Mouse (Mus musculus) cerebellum, adult 2 months (tissue): ENCODE data around the gene Epha2.

Experiments
- CTCF ChIP-seq: fragments of 200-500 bp; IDR thresholded peaks from 2 replicates; pipeline ENCODE4 v1.5.1; 2011; ENCODE audit warnings: low read depth, mild to moderate bottlenecking, control low read depth, low read length, moderate library complexity, borderline replicate concordance; ENCODE audit not compliant: insufficient read depth
- POLR2A ChIP-seq: fragments of 200-500 bp; IDR thresholded peaks from 2 replicates; pipeline ENCODE4 v1.6.1; 2011; ENCODE audit warnings: low read length, control low read depth, borderline replicate concordance; ENCODE audit not compliant: insufficient read depth

- TF ChIP-seq POLR2A (no peak), CTCF (no peak)
Observed at GRCm38 (mm10) chr4:141283879-141284411, 17.1 kb upstream of the Epha2 start.
